Mouse (Mus musculus): ENCODE results near the gene Cyp4a30b. TPM values are rescaled to one million over a fixed set of nuclear protein-coding genes. Genes with fewer than 3 reads are reported as not detected.
"Not testable (repeated sequence)": the region's sequence is repeated elsewhere in the genome, so short reads cannot be mapped to it uniquely, and the experiment has no call there.

Cyp4a30b gene
- polyA plus RNA-seq, 1 experiment from 2014 or later = not detected

- no peak overlapping the region for H3K4me2 ChIP-seq
- no peaks in the 10 kb centered on the region for H3K36me3 ChIP-seq (ENCODE audit: insufficient read depth)
- no peak overlapping the region for H3K9ac ChIP-seq
- no peak overlapping the region for H3K27ac ChIP-seq (ENCODE audit: low read depth)
- 67% methylated on average over 3 of the region's 3 CpGs for WGBS
- no peak for ATAC-seq (ENCODE audit: insufficient read depth)
- H3K27me3 ChIP-seq (ENCODE audit: insufficient read depth, low read length) = no peaks in the 10 kb centered on the region
- no peak overlapping the region for H3K4me3 ChIP-seq (ENCODE audit: low read depth, low read length)
- no peak for DNase-seq
- no peaks in the 10 kb centered on the region for H3K9me3 ChIP-seq (ENCODE audit: low read depth, low read length)
- no peak for TF ChIP-seq CTCF (IDR thresholded peaks at IDR 0.05; ENCODE audit: low read depth)
- H3K4me1 ChIP-seq (ENCODE audit: insufficient read depth) = no peaks in the 10 kb centered on the region
Observed at GRCm38 (mm10) chr4:115497466-115497865, 45.1 kb downstream of the Cyp4a30b start.

- not testable (repeated sequence) for ATAC-seq (ENCODE audit: insufficient read depth); H3K36me3 ChIP-seq (ENCODE audit: insufficient read depth); H3K27me3 ChIP-seq (ENCODE audit: insufficient read depth, low read length); H3K4me1 ChIP-seq (ENCODE audit: insufficient read depth); H3K9me3 ChIP-seq (ENCODE audit: low read depth, low read length); H3K27ac ChIP-seq (ENCODE audit: low read depth); H3K4me2 ChIP-seq; DNase-seq; H3K4me3 ChIP-seq (ENCODE audit: low read depth, low read length); H3K9ac ChIP-seq
Observed at GRCm38 (mm10) chr4:115513964-115514363, 61.6 kb downstream of the Cyp4a30b start.

- not testable (repeated sequence) for H3K36me3 ChIP-seq (ENCODE audit: insufficient read depth); DNase-seq; H3K9me3 ChIP-seq (ENCODE audit: low read depth, low read length); H3K4me3 ChIP-seq (ENCODE audit: low read depth, low read length); H3K4me1 ChIP-seq (ENCODE audit: insufficient read depth); H3K27ac ChIP-seq (ENCODE audit: low read depth); H3K27me3 ChIP-seq (ENCODE audit: insufficient read depth, low read length); H3K4me2 ChIP-seq; ATAC-seq (ENCODE audit: insufficient read depth); H3K9ac ChIP-seq
- WGBS = 88% methylated on average over 5 of the region's 5 CpGs
Observed at GRCm38 (mm10) chr4:115518000-115518399, 65.6 kb downstream of the Cyp4a30b start, which contains the start of gene Cyp4a10. Gene Cyp4a10 (plus strand): TSS chr4:115518264.

DNA sequence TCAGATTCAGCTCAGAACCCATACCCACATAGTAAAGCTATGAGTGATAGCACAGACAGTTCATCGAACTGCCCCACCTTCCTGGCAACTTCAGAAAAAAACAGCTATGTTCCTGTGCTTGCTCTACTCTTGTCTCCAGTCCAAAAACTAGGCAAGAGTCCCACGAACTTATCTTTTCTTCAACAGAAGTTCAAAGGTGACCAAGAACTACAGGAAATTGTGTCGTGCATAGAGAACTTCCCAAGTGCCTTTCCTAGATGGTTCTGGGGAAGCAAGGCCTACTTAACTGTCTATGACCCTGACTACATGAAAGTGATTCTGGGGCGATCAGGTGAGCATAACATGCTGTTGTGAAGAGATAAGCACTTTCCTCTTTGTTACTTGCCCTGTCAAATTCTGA is 67.0 kb downstream of the Cyp4a30b start:
- no peaks in the 10 kb centered on the region for H3K9me3 ChIP-seq (ENCODE audit: low read depth, low read length)
- H3K4me1 ChIP-seq (ENCODE audit: insufficient read depth) = no peaks in the 10 kb centered on the region
- no peaks in the 10 kb centered on the region for H3K27me3 ChIP-seq (ENCODE audit: insufficient read depth, low read length)
- DNase-seq (no peak), ATAC-seq (ENCODE audit: insufficient read depth) (no peak)
- H3K36me3 ChIP-seq (ENCODE audit: insufficient read depth) = no peaks in the 10 kb centered on the region
- 58% methylated on average over 4 of the region's 4 CpGs for WGBS
- no peak overlapping the region for H3K4me2 ChIP-seq
- H3K9ac ChIP-seq = no peak overlapping the region
- TF ChIP-seq CTCF (IDR thresholded peaks at IDR 0.05; ENCODE audit: low read depth) = no peak
- H3K4me3 ChIP-seq (ENCODE audit: low read depth, low read length) = no peak overlapping the region
- no peak overlapping the region for H3K27ac ChIP-seq (ENCODE audit: low read depth)

Other genes with a start within 250 kb of the Cyp4a30b start
- gene Cyp4a29, start 210.5 kb upstream of the Cyp4a30b start, polyA plus RNA-seq (2014; fragmentation: Nextera tagmentation; extraction: Ambion mirVana) = not detected in 2 replicates
- gene Cyp4a12a, start 153.6 kb upstream of the Cyp4a30b start, polyA plus RNA-seq (2014; fragmentation: Nextera tagmentation; extraction: Ambion mirVana) = not detected in 2 replicates
- not detected in 2 replicates for gene Cyp4a12b, start 41.0 kb upstream of the Cyp4a30b start, polyA plus RNA-seq (2014; fragmentation: Nextera tagmentation; extraction: Ambion mirVana)
- gene Cyp4a14, start 43.5 kb downstream of the Cyp4a30b start, polyA plus RNA-seq (2014; fragmentation: Nextera tagmentation; extraction: Ambion mirVana) = not detected in 2 replicates
- gene Cyp4a10, start 65.7 kb downstream of the Cyp4a30b start, polyA plus RNA-seq (2014; fragmentation: Nextera tagmentation; extraction: Ambion mirVana) = not detected in 2 replicates
- gene Cyp4a31, start 111.0 kb downstream of the Cyp4a30b start, polyA plus RNA-seq (2014; fragmentation: Nextera tagmentation; extraction: Ambion mirVana) = not detected in 2 replicates
- not detected in 2 replicates for gene Cyp4a32, start 148.4 kb downstream of the Cyp4a30b start, polyA plus RNA-seq (2014; fragmentation: Nextera tagmentation; extraction: Ambion mirVana)
- gene Cyp4b1, start 195.1 kb downstream of the Cyp4a30b start, polyA plus RNA-seq (2014; fragmentation: Nextera tagmentation; extraction: Ambion mirVana) = 7.6 and 10.9 TPM in 2 replicates